In genomic region chr1:180530457-180531263, GRCm38 (mm10) we compare ENCODE assay signal across 16 mouse cellular contexts.
"Had no signal": no experiment of that assay in that cellular context is flagged by ENCODE, and none has a peak within 500 bp of the region (broad histone marks: within the 10 kb centered on the region; RNA-seq: fewer than 3 reads in every experiment).

No protein-coding gene starts in this region.

- H3K4me1 ChIP-seq: limb, embryonic 10.5 days; liver, embryonic 15.5 days; midbrain, embryonic 13.5 days had no signal

- H3K36me3 ChIP-seq: limb, embryonic 10.5 days; liver, embryonic 15.5 days; midbrain, embryonic 13.5 days had no signal

- H3K9ac ChIP-seq: liver, embryonic 15.5 days; midbrain, embryonic 13.5 days had no signal

- H3K9me3 ChIP-seq: liver, embryonic 15.5 days had no signal

- H3K27me3 ChIP-seq: liver, embryonic 15.5 days; midbrain, embryonic 13.5 days had no signal

- H3K27ac ChIP-seq: layer of hippocampus, adult 2 months; limb, embryonic 10.5 days; liver, embryonic 15.5 days; macrophage; midbrain, embryonic 13.5 days had no signal

- DNase-seq: kidney, adult 18-20 months; kidney, postnatal 10 days; kidney, postnatal 4 days; lung, adult 2 months; right cerebral cortex, adult 18-20 months; spleen, adult 18-20 months; thymus, adult 18-20 months; thymus, postnatal 25 days had no signal

- H3K4me3 ChIP-seq: layer of hippocampus, adult 2 months; limb, embryonic 10.5 days; liver, embryonic 15.5 days; megakaryocyte, embryonic 14.5 days; midbrain, embryonic 13.5 days had no signal

- H3K4me2 ChIP-seq: liver, embryonic 11.5 days; liver, embryonic 15.5 days; midbrain, embryonic 13.5 days had no signal

- ATAC-seq: lung, postnatal 0 days; midbrain, embryonic 13.5 days had no signal
